In the genomic region with DNA sequence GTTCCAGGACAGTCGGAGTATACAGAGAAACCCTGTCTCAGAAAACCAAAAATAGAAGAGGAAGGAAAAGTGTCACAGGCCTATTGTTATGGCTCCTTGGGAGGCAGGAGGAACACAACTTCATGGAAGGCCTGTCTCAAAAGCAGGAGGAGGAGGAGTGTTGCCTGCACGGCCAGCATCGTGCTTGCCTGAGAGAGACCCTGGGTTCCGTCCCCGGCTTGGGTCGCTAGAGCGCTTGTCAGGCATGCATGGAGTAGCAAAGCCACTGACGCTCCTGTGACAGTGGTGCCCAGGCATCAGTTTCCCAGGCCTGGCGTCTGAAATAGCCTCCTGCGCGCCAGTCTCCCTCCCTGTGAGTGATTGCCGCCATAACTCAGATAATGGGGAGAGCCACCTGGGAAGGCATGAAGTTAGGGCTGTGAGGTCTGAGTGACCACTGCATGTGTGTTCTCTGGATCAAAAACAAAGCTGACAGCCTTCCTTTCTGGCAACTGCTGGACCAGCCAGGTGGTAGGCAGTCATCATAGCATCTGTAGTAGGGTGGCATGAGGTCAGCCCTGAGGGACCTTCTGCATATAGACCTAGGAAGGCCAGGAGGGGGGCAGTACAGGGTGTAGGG, we compare ENCODE assay signal across 33 mouse cellular contexts. TPM values are rescaled to one million over a fixed set of nuclear protein-coding genes. Genes with fewer than 3 reads are reported as not detected.
DNase-seq lines count a peak whose midpoint lies in the region; ATAC-seq lines count a peak whose summit lies in the region.
"Had no signal": no experiment of that assay in that cellular context is flagged by ENCODE, and none has a peak within 500 bp of the region (broad histone marks: within the 10 kb centered on the region; RNA-seq: fewer than 3 reads in every experiment).

No protein-coding gene starts in this region.

- 0 out of 2 replicates have a peak, but pooled peaks have one; percentile 40 for ATAC-seq in hindbrain, embryonic 14.5 days (ENCODE audit: low FRiP score)
- ATAC-seq in hindbrain, embryonic 11.5 days (ENCODE audit: low FRiP score), result no peak
- no peak for ATAC-seq in embryonic facial prominence, embryonic 13.5 days (ENCODE audit: insufficient number of reproducible peaks, insufficient read depth, low FRiP score, low TSS enrichment, low read depth)
- no peak for ATAC-seq in frontal cortex, adult (ENCODE audit: low TSS enrichment)
- no peak for ATAC-seq in erythroblast, adult 5-6 weeks (replicated peaks; ENCODE audit: low FRiP score, poor library complexity, severe bottlenecking)
- ATAC-seq: activated CD4-positive, CD25-positive, alpha-beta regulatory T cell, adult 4 months; forebrain, embryonic 15.5 days; hindbrain, postnatal 0 days; intestine, embryonic 15.5 days had no signal

- H3K4me2 ChIP-seq in hindbrain, embryonic 14.5 days (replicated peaks), result no peak overlapping the region
- H3K4me2 ChIP-seq in hindbrain, embryonic 11.5 days (replicated peaks; ENCODE audit: low read depth, low read length), result no peak overlapping the region
- H3K4me2 ChIP-seq in embryonic facial prominence, embryonic 13.5 days, result no peak overlapping the region
- H3K4me2 ChIP-seq: forebrain, embryonic 15.5 days; heart, embryonic 15.5 days; intestine, embryonic 15.5 days; liver, embryonic 13.5 days; neural tube, embryonic 13.5 days had no signal

- H3K9me3 ChIP-seq in hindbrain, embryonic 14.5 days (ENCODE audit: control insufficient read depth, low read length), result no peaks in the 10 kb centered on the region
- H3K9me3 ChIP-seq in hindbrain, embryonic 11.5 days (ENCODE audit: control insufficient read depth, low read length), result no peaks in the 10 kb centered on the region
- no peaks in the 10 kb centered on the region for H3K9me3 ChIP-seq in embryonic facial prominence, embryonic 13.5 days
- no peaks in the 10 kb centered on the region for H3K9me3 ChIP-seq in limb, embryonic 10.5 days (replicated peaks)
- H3K9me3 ChIP-seq: forebrain, embryonic 10.5 days; forebrain, embryonic 15.5 days; heart, embryonic 10.5 days; heart, embryonic 15.5 days; intestine, embryonic 15.5 days; liver, embryonic 13.5 days; neural tube, embryonic 13.5 days had no signal

- 90% methylated on average over 12 of the region's 12 CpGs for WGBS in hindbrain, embryonic 14.5 days
- 93% methylated on average over 12 of the region's 12 CpGs for WGBS in hindbrain, embryonic 11.5 days
- WGBS in embryonic facial prominence, embryonic 13.5 days, result 94% methylated on average over 12 of the region's 12 CpGs
- WGBS in limb, embryonic 10.5 days, result 91% methylated on average over 12 of the region's 12 CpGs

- H3K4me1 ChIP-seq in hindbrain, embryonic 14.5 days (replicated peaks; ENCODE audit: control insufficient read depth, insufficient read depth, low read length), result no peaks in the 10 kb centered on the region
- H3K4me1 ChIP-seq in hindbrain, embryonic 11.5 days (replicated peaks; ENCODE audit: control insufficient read depth, insufficient read depth, low read length), result no peaks in the 10 kb centered on the region
- H3K4me1 ChIP-seq in embryonic facial prominence, embryonic 13.5 days, result peaks cover 43% of the 10 kb centered on the region
- peaks cover 52% of the 10 kb centered on the region for H3K4me1 ChIP-seq in limb, embryonic 10.5 days
- H3K4me1 ChIP-seq: forebrain, embryonic 15.5 days; heart, embryonic 15.5 days; intestine, embryonic 15.5 days; liver, embryonic 13.5 days; neural tube, embryonic 13.5 days had no signal

- H3K27me3 ChIP-seq in hindbrain, embryonic 14.5 days (ENCODE audit: control insufficient read depth, insufficient read depth, low read length), result no peaks in the 10 kb centered on the region
- no peaks in the 10 kb centered on the region for H3K27me3 ChIP-seq in hindbrain, embryonic 11.5 days (ENCODE audit: control insufficient read depth, insufficient read depth, low read length)
- H3K27me3 ChIP-seq in embryonic facial prominence, embryonic 13.5 days, result no peaks in the 10 kb centered on the region
- H3K27me3 ChIP-seq in limb, embryonic 10.5 days (ENCODE audit: low read depth, poor library complexity, severe bottlenecking), result no peaks in the 10 kb centered on the region
- H3K27me3 ChIP-seq: forebrain, embryonic 15.5 days; heart, embryonic 15.5 days; intestine, embryonic 15.5 days; liver, embryonic 13.5 days; neural tube, embryonic 13.5 days had no signal

- H3K36me3 ChIP-seq in hindbrain, embryonic 14.5 days (replicated peaks; ENCODE audit: control insufficient read depth, insufficient read depth), result peaks cover 38% of the 10 kb centered on the region
- H3K36me3 ChIP-seq in hindbrain, embryonic 11.5 days (ENCODE audit: control insufficient read depth, insufficient read depth, low read length), result 0 out of 2 replicates have a peak, but pooled peaks cover 2% of the 10 kb centered on the region
- H3K36me3 ChIP-seq in embryonic facial prominence, embryonic 13.5 days, result peaks cover 48% of the 10 kb centered on the region
- peaks cover 53% of the 10 kb centered on the region for H3K36me3 ChIP-seq in limb, embryonic 10.5 days

- no peak overlapping the region for H3K4me3 ChIP-seq in hindbrain, embryonic 14.5 days (replicated peaks; ENCODE audit: low read length)
- no peak overlapping the region for H3K4me3 ChIP-seq in hindbrain, embryonic 11.5 days (ENCODE audit: low read depth, low read length)
- H3K4me3 ChIP-seq in embryonic facial prominence, embryonic 13.5 days, result no peak overlapping the region
- no peak overlapping the region for H3K4me3 ChIP-seq in limb, embryonic 10.5 days
- H3K4me3 ChIP-seq: forebrain, embryonic 10.5 days; forebrain, embryonic 15.5 days; heart, embryonic 10.5 days; heart, embryonic 15.5 days; intestine, embryonic 15.5 days; layer of hippocampus, adult 2 months; left cerebral cortex, adult 2 months; liver, embryonic 13.5 days; neural tube, embryonic 13.5 days had no signal

- no peak overlapping the region for H3K27ac ChIP-seq in hindbrain, embryonic 14.5 days
- H3K27ac ChIP-seq in hindbrain, embryonic 11.5 days (ENCODE audit: low read depth, low read length), result no peak overlapping the region
- H3K27ac ChIP-seq in embryonic facial prominence, embryonic 13.5 days, result peak overlapping the region; percentile 99; the same call in 1 of the 2 replicates
- H3K27ac ChIP-seq in limb, embryonic 10.5 days, result peak overlapping the region; percentile 92
- H3K27ac ChIP-seq: forebrain, embryonic 15.5 days; heart, embryonic 15.5 days; hindbrain, postnatal 0 days; intestine, embryonic 15.5 days; left cerebral cortex, adult 2 months; liver, embryonic 13.5 days; macrophage; neural tube, embryonic 13.5 days; stomach, postnatal 0 days had no signal

- DNase-seq in hindbrain, embryonic 14.5 days (ENCODE audit: low spot score), result no peak
- DNase-seq in hindbrain, embryonic 11.5 days (ENCODE audit: low spot score), result no peak
- DNase-seq in limb, embryonic 10.5 days (ENCODE audit: low spot score), result no peak
- DNase-seq: adrenal gland, adult 2 months; adrenal gland, postnatal 36 days; B cell, adult 2 months; cerebellum, adult 8-10 months; cerebellum, postnatal 36 days; heart, postnatal 36 days; kidney, adult 2 months; kidney, postnatal 36 days; liver, embryonic 13.5 days; lung, adult 2 months; lung, postnatal 10 days; midbrain, embryonic 14.5 days; right cerebral cortex, postnatal 4 days; thymus, adult 18-20 months; thymus, postnatal 25 days had no signal

- H3K9ac ChIP-seq in hindbrain, embryonic 14.5 days, result no peak overlapping the region
- no peak overlapping the region for H3K9ac ChIP-seq in hindbrain, embryonic 11.5 days (ENCODE audit: low read depth, low read length)
- no peak overlapping the region for H3K9ac ChIP-seq in embryonic facial prominence, embryonic 13.5 days
- H3K9ac ChIP-seq: forebrain, embryonic 15.5 days; heart, embryonic 15.5 days; intestine, embryonic 15.5 days; liver, embryonic 13.5 days; neural tube, embryonic 13.5 days had no signal

RNA-seq across cellular contexts. Expression of a gene that starts 11.7 kb away (rescaled TPM):
- 46.3 and 51.1 TPM in 2 replicates for polyA plus RNA-seq in hindbrain, embryonic 14.5 days (2014; fragmentation: Nextera tagmentation; extraction: Ambion mirVana)
- polyA plus RNA-seq in hindbrain, embryonic 11.5 days (2014; fragmentation: Nextera tagmentation; extraction: Ambion mirVana), result 59.1 and 66.0 TPM in 2 replicates
- 112 and 123 TPM in 2 replicates for polyA plus RNA-seq in embryonic facial prominence, embryonic 13.5 days (2015; fragmentation: Nextera tagmentation; extraction: Ambion mirVana)
- polyA plus RNA-seq in limb, embryonic 10.5 days (2016; fragmentation: Nextera tagmentation; extraction: Ambion mirVana), result 130 and 137 TPM in 2 replicates
- total RNA-seq in erythroblast, adult 5-6 weeks (2015; ENCODE audit: low replicate concordance), result 2.1 and 3.6 TPM in 2 replicates
- total RNA-seq in erythroblast, adult 5-6 weeks (2017; ENCODE audit: low replicate concordance), result 0.85 and 5.9 TPM in 2 replicates

RNA-seq across cellular contexts. Expression of a gene that starts 27.6 kb away (rescaled TPM):
- polyA plus RNA-seq in hindbrain, embryonic 14.5 days (2014; fragmentation: Nextera tagmentation; extraction: Ambion mirVana), result 0.99 and 2.0 TPM in 2 replicates
- polyA plus RNA-seq in hindbrain, embryonic 11.5 days (2014; fragmentation: Nextera tagmentation; extraction: Ambion mirVana), result 2.6 and 5.3 TPM in 2 replicates
- polyA plus RNA-seq in embryonic facial prominence, embryonic 13.5 days (2015; fragmentation: Nextera tagmentation; extraction: Ambion mirVana), result 6.2 and 7.3 TPM in 2 replicates
- polyA plus RNA-seq in limb, embryonic 10.5 days (2016; fragmentation: Nextera tagmentation; extraction: Ambion mirVana), result 3.6 and 4.3 TPM in 2 replicates
- total RNA-seq in erythroblast, adult 5-6 weeks (2015; ENCODE audit: low replicate concordance), result 37.3 and 39.5 TPM in 2 replicates
- total RNA-seq in erythroblast, adult 5-6 weeks (2017; ENCODE audit: low replicate concordance), result 39.3 and 42.3 TPM in 2 replicates

RNA-seq across cellular contexts. Expression of a gene that starts 48.3 kb away (rescaled TPM):
- polyA plus RNA-seq in hindbrain, embryonic 14.5 days (2014; fragmentation: Nextera tagmentation; extraction: Ambion mirVana), result 37.0 and 41.3 TPM in 2 replicates
- polyA plus RNA-seq in hindbrain, embryonic 11.5 days (2014; fragmentation: Nextera tagmentation; extraction: Ambion mirVana), result 50.1 and 59.7 TPM in 2 replicates
- 46.2 and 47.1 TPM in 2 replicates for polyA plus RNA-seq in embryonic facial prominence, embryonic 13.5 days (2015; fragmentation: Nextera tagmentation; extraction: Ambion mirVana)
- polyA plus RNA-seq in limb, embryonic 10.5 days (2016; fragmentation: Nextera tagmentation; extraction: Ambion mirVana), result 85.8 and 100 TPM in 2 replicates
- 35.7 and 90.5 TPM in 2 replicates for total RNA-seq in erythroblast, adult 5-6 weeks (2015; ENCODE audit: low replicate concordance)
- total RNA-seq in erythroblast, adult 5-6 weeks (2017; ENCODE audit: low replicate concordance), result 51.5 and 54.9 TPM in 2 replicates

Comparison
In these comparisons a context has a peak if more than half of its experiments do, and no peak if none do; other contexts are left out.
1. H3K27ac ChIP-seq: peak in embryonic facial prominence, embryonic 13.5 days (single experiment) and limb, embryonic 10.5 days (single experiment); none in hindbrain, embryonic 14.5 days (single experiment) and hindbrain, embryonic 11.5 days (single experiment).